Mouse (Mus musculus): ENCODE data around the gene Rwdd3.

DNA sequence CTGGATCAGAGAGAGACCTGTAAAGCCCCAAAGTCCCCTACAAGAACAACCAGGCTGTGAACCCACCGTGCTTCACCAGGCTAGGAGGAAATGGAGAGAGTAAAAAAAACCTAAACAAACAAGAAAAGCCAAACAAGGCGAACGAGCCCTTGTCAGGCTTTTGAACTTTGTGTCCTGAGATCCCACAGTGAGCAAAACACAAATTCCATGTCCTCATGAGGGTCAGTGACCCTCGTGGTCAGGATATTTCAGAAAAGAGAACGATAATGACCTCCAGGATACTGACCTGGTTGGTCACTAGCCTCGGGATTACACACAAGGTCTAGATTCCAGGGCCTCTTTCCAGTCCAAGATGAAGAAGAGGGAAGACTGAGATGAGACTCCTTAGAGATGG, 374 bp upstream of the Rwdd3 start:
- TF ChIP-seq E2F4 (IDR thresholded peaks at IDR 0.05; ENCODE audit: insufficient read depth) = no peak
- TF ChIP-seq POLR2AphosphoS2 (IDR thresholded peaks at IDR 0.05; ENCODE audit: insufficient read length, low read depth) = no peak
- TF ChIP-seq USF1 (IDR thresholded peaks at IDR 0.05; ENCODE audit: low read depth) = no peak
- no peak for TF ChIP-seq POLR2A (IDR thresholded peaks at IDR 0.05; ENCODE audit: insufficient read length, low read depth)
- no peak for TF ChIP-seq REST (IDR thresholded peaks at IDR 0.05; ENCODE audit: insufficient read depth, insufficient read length)
- no peak for TF ChIP-seq CEBPB (IDR thresholded peaks at IDR 0.05; ENCODE audit: insufficient read depth, poor library complexity, severe bottlenecking)
- no peak for TF ChIP-seq MAX (IDR thresholded peaks at IDR 0.05; ENCODE audit: low read depth)
- TF ChIP-seq TCF12 (IDR thresholded peaks at IDR 0.05; ENCODE audit: insufficient read depth, poor library complexity, severe bottlenecking) = no peak
- no peak for TF ChIP-seq MYOG (IDR thresholded peaks at IDR 0.05; ENCODE audit: control insufficient read depth in 1 of 3, insufficient read depth in 1 of 3, insufficient read length in 2 of 3, low read depth in 2 of 3)
- no peak for TF ChIP-seq SRF (IDR thresholded peaks at IDR 0.05; ENCODE audit: control insufficient read depth, insufficient read length, low read depth)
- no peak for TF ChIP-seq MYOD1 (IDR thresholded peaks at IDR 0.05; ENCODE audit: control insufficient read depth in 1 of 3, insufficient read length in 2 of 3, low read depth in 2 of 3)
